In the genomic region with DNA sequence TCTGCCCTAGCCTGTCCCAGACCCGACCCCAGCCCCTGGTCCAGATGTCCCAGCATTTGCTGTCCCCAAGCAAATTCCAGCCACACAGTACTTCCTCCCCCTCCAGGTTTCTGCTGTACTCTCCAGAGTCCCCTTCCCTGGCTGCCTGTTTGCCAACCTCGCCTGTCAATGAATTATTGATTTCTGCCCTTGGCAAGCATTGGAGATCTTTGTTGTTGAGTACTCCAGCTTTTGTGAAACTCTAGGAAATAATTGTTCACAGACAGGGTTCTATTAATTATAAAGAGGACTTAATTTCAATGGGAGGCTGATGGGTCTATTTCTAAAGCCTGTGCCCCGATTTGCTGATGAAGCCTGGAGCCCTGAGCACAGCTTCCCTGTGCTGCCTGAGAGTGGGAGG, we compare ENCODE assay signal across 21 mouse cellular contexts. TPM values are rescaled to one million over a fixed set of nuclear protein-coding genes. Genes with fewer than 3 reads are reported as not detected.
DNase-seq lines count a peak whose midpoint lies in the region; ATAC-seq lines count a peak whose summit lies in the region.
"Had no signal": no experiment of that assay in that cellular context is flagged by ENCODE, and none has a peak within 500 bp of the region (broad histone marks: within the 10 kb centered on the region; RNA-seq: fewer than 3 reads in every experiment).

No protein-coding gene starts in this region.

- peaks cover 12% of the 10 kb centered on the region; the same call in 1 of the 2 replicates for H3K36me3 ChIP-seq in hindbrain, embryonic 12.5 days
- H3K36me3 ChIP-seq in hindbrain, embryonic 14.5 days (replicated peaks; ENCODE audit: control insufficient read depth, insufficient read depth) = no peaks in the 10 kb centered on the region
- peaks cover 4% of the 10 kb centered on the region; the same call in 1 of the 2 replicates for H3K36me3 ChIP-seq in midbrain, embryonic 11.5 days (ENCODE audit: control insufficient read depth, insufficient read depth, low read length)
- H3K36me3 ChIP-seq in midbrain, embryonic 15.5 days (replicated peaks) = no peaks in the 10 kb centered on the region
- peaks cover 28% of the 10 kb centered on the region for H3K36me3 ChIP-seq in forebrain, embryonic 12.5 days (replicated peaks)
- H3K36me3 ChIP-seq in forebrain, embryonic 15.5 days = peaks cover 18% of the 10 kb centered on the region
- H3K36me3 ChIP-seq in heart, embryonic 11.5 days (ENCODE audit: control insufficient read depth, insufficient read depth, low read length) = no peaks in the 10 kb centered on the region
- H3K36me3 ChIP-seq: G1E had no signal

- 0 out of 2 replicates have a peak overlapping the region, but pooled peaks have one; percentile 30 for H3K27ac ChIP-seq in hindbrain, embryonic 12.5 days
- no peak overlapping the region for H3K27ac ChIP-seq in hindbrain, embryonic 14.5 days
- H3K27ac ChIP-seq in midbrain, embryonic 11.5 days (ENCODE audit: low read depth, low read length) = no peak overlapping the region
- H3K27ac ChIP-seq in midbrain, embryonic 15.5 days = no peak overlapping the region
- peak overlapping the region; percentile 50; the same call in 1 of the 2 replicates for H3K27ac ChIP-seq in forebrain, embryonic 12.5 days
- H3K27ac ChIP-seq in forebrain, embryonic 15.5 days (replicated peaks) = peak overlapping the region; percentile 54
- no peak overlapping the region for H3K27ac ChIP-seq in heart, embryonic 11.5 days (ENCODE audit: low read depth, low read length)
- H3K27ac ChIP-seq: kidney, embryonic 15.5 days; limb, embryonic 12.5 days; liver, embryonic 14.5 days had no signal

- H3K9me3 ChIP-seq in hindbrain, embryonic 12.5 days (replicated peaks) = no peaks in the 10 kb centered on the region
- no peaks in the 10 kb centered on the region for H3K9me3 ChIP-seq in hindbrain, embryonic 14.5 days (ENCODE audit: control insufficient read depth, low read length)
- H3K9me3 ChIP-seq in midbrain, embryonic 11.5 days (ENCODE audit: control insufficient read depth, low read length) = no peaks in the 10 kb centered on the region
- H3K9me3 ChIP-seq in midbrain, embryonic 15.5 days = no peaks in the 10 kb centered on the region
- no peaks in the 10 kb centered on the region for H3K9me3 ChIP-seq in forebrain, embryonic 12.5 days
- no peaks in the 10 kb centered on the region for H3K9me3 ChIP-seq in forebrain, embryonic 15.5 days
- no peaks in the 10 kb centered on the region for H3K9me3 ChIP-seq in heart, embryonic 11.5 days (replicated peaks; ENCODE audit: control insufficient read depth, low read length)
- H3K9me3 ChIP-seq: G1E; kidney, embryonic 15.5 days; limb, embryonic 12.5 days had no signal

- no peak overlapping the region for H3K4me2 ChIP-seq in hindbrain, embryonic 12.5 days (replicated peaks)
- no peak overlapping the region for H3K4me2 ChIP-seq in hindbrain, embryonic 14.5 days (replicated peaks)
- H3K4me2 ChIP-seq in midbrain, embryonic 11.5 days = no peak overlapping the region
- no peak overlapping the region for H3K4me2 ChIP-seq in midbrain, embryonic 15.5 days
- H3K4me2 ChIP-seq in forebrain, embryonic 12.5 days = no peak overlapping the region
- H3K4me2 ChIP-seq in forebrain, embryonic 15.5 days (replicated peaks) = no peak overlapping the region
- H3K4me2 ChIP-seq in heart, embryonic 11.5 days = no peak overlapping the region
- H3K4me2 ChIP-seq: kidney, embryonic 15.5 days; limb, embryonic 12.5 days had no signal

- no peak overlapping the region for H3K4me3 ChIP-seq in hindbrain, embryonic 12.5 days
- no peak overlapping the region for H3K4me3 ChIP-seq in hindbrain, embryonic 14.5 days (replicated peaks; ENCODE audit: low read length)
- no peak overlapping the region for H3K4me3 ChIP-seq in midbrain, embryonic 11.5 days (ENCODE audit: low read depth, low read length)
- H3K4me3 ChIP-seq in midbrain, embryonic 15.5 days = no peak overlapping the region
- no peak overlapping the region for H3K4me3 ChIP-seq in forebrain, embryonic 12.5 days (replicated peaks)
- H3K4me3 ChIP-seq in forebrain, embryonic 15.5 days = no peak overlapping the region
- no peak overlapping the region for H3K4me3 ChIP-seq in heart, embryonic 11.5 days (ENCODE audit: low read depth, low read length)
- H3K4me3 ChIP-seq: kidney, embryonic 15.5 days; limb, embryonic 12.5 days had no signal

- peaks cover 42% of the 10 kb centered on the region for H3K4me1 ChIP-seq in hindbrain, embryonic 12.5 days
- peaks cover 8% of the 10 kb centered on the region for H3K4me1 ChIP-seq in hindbrain, embryonic 14.5 days (replicated peaks; ENCODE audit: control insufficient read depth, insufficient read depth, low read length)
- H3K4me1 ChIP-seq in midbrain, embryonic 11.5 days (ENCODE audit: control insufficient read depth, insufficient read depth, low read length) = peaks cover 14% of the 10 kb centered on the region
- H3K4me1 ChIP-seq in midbrain, embryonic 15.5 days = peaks cover 19% of the 10 kb centered on the region
- H3K4me1 ChIP-seq in forebrain, embryonic 12.5 days = peaks cover 52% of the 10 kb centered on the region
- H3K4me1 ChIP-seq in forebrain, embryonic 15.5 days = peaks cover 49% of the 10 kb centered on the region
- 0 out of 2 replicates have a peak, but pooled peaks cover 3% of the 10 kb centered on the region for H3K4me1 ChIP-seq in heart, embryonic 11.5 days (ENCODE audit: control insufficient read depth, insufficient read depth, low read length)

- H3K27me3 ChIP-seq in hindbrain, embryonic 12.5 days = no peaks in the 10 kb centered on the region; the same call in 1 of the 2 replicates
- H3K27me3 ChIP-seq in hindbrain, embryonic 14.5 days (ENCODE audit: control insufficient read depth, insufficient read depth, low read length) = no peaks in the 10 kb centered on the region
- no peaks in the 10 kb centered on the region for H3K27me3 ChIP-seq in midbrain, embryonic 11.5 days (ENCODE audit: control insufficient read depth, insufficient read depth, low read length)
- H3K27me3 ChIP-seq in midbrain, embryonic 15.5 days (replicated peaks) = no peaks in the 10 kb centered on the region
- H3K27me3 ChIP-seq in forebrain, embryonic 12.5 days = no peaks in the 10 kb centered on the region
- no peaks in the 10 kb centered on the region for H3K27me3 ChIP-seq in forebrain, embryonic 15.5 days
- H3K27me3 ChIP-seq in heart, embryonic 11.5 days (ENCODE audit: control insufficient read depth, insufficient read depth, low read length) = no peaks in the 10 kb centered on the region
- H3K27me3 ChIP-seq: CH12.LX; kidney, embryonic 15.5 days; limb, embryonic 12.5 days had no signal

- peak; percentile 26; the same call in 1 of the 2 replicates for ATAC-seq in hindbrain, embryonic 12.5 days (ENCODE audit: low FRiP score)
- no peak for ATAC-seq in hindbrain, embryonic 14.5 days (ENCODE audit: low FRiP score)
- 0 out of 2 replicates have a peak, but pooled peaks have one; percentile 34 for ATAC-seq in midbrain, embryonic 11.5 days (ENCODE audit: low FRiP score)
- ATAC-seq in midbrain, embryonic 15.5 days (replicated peaks) = no peak; the same call in 1 of the 2 replicates
- no peak for ATAC-seq in forebrain, embryonic 12.5 days (ENCODE audit: low FRiP score)
- no peak; the same call in 1 of the 2 replicates for ATAC-seq in forebrain, embryonic 15.5 days (replicated peaks)
- no peak for ATAC-seq in megakaryocyte, adult 5-6 weeks (ENCODE audit: poor library complexity, severe bottlenecking)
- no peak for ATAC-seq in heart, embryonic 11.5 days (replicated peaks; ENCODE audit: insufficient number of reproducible peaks, low FRiP score, low TSS enrichment)

- 41% methylated on average over 3 of the region's 3 CpGs for WGBS in hindbrain, embryonic 12.5 days
- WGBS in hindbrain, embryonic 14.5 days = 39% methylated on average over 3 of the region's 3 CpGs
- WGBS in midbrain, embryonic 11.5 days = 63% methylated on average over 3 of the region's 3 CpGs
- 37% methylated on average over 3 of the region's 3 CpGs for WGBS in midbrain, embryonic 15.5 days
- 53% methylated on average over 3 of the region's 3 CpGs for WGBS in forebrain, embryonic 12.5 days
- WGBS in forebrain, embryonic 15.5 days = 32% methylated on average over 3 of the region's 3 CpGs
- WGBS in heart, embryonic 11.5 days (ENCODE audit: insufficient replicate concordance) = 61% methylated on average over 3 of the region's 3 CpGs

- DNase-seq in hindbrain, embryonic 14.5 days (ENCODE audit: low spot score) = no peak
- no peak for DNase-seq in midbrain, embryonic 11.5 days (ENCODE audit: low spot score, missing footprints)
- DNase-seq: adrenal gland, adult 8-10 months; B cell, adult 2 months; cerebellum, adult 9-10 months; kidney, postnatal 36 days; lung, postnatal 4 days; right cerebral cortex, adult 18-20 months; right cerebral cortex, postnatal 4 days; thymus, postnatal 14 days had no signal

- H3K9ac ChIP-seq in hindbrain, embryonic 12.5 days = no peak overlapping the region
- H3K9ac ChIP-seq in hindbrain, embryonic 14.5 days = no peak overlapping the region
- H3K9ac ChIP-seq in midbrain, embryonic 11.5 days (ENCODE audit: low read length) = no peak overlapping the region
- H3K9ac ChIP-seq in midbrain, embryonic 15.5 days = no peak overlapping the region
- H3K9ac ChIP-seq in forebrain, embryonic 12.5 days = no peak overlapping the region
- no peak overlapping the region for H3K9ac ChIP-seq in forebrain, embryonic 15.5 days (replicated peaks)
- H3K9ac ChIP-seq in heart, embryonic 11.5 days (ENCODE audit: low read depth, low read length) = no peak overlapping the region
- H3K9ac ChIP-seq: kidney, embryonic 15.5 days; limb, embryonic 12.5 days; liver, embryonic 14.5 days had no signal

RNA-seq across cellular contexts. Expression of gene Nars2, which starts 46.9 kb away (rescaled TPM):
- polyA plus RNA-seq in hindbrain, embryonic 12.5 days (2016; fragmentation: Nextera tagmentation; extraction: Ambion mirVana) = 19.7 and 21.3 TPM in 2 replicates
- 19.1 and 19.4 TPM in 2 replicates for polyA plus RNA-seq in hindbrain, embryonic 14.5 days (2014; fragmentation: Nextera tagmentation; extraction: Ambion mirVana)
- 20.6 and 24.5 TPM in 2 replicates for polyA plus RNA-seq in midbrain, embryonic 11.5 days (2014; fragmentation: Nextera tagmentation; extraction: Ambion mirVana)
- polyA plus RNA-seq in midbrain, embryonic 15.5 days (2015; fragmentation: Nextera tagmentation; extraction: Ambion mirVana) = 15.2 and 17.5 TPM in 2 replicates
- 19.9 and 23.8 TPM in 2 replicates for polyA plus RNA-seq in forebrain, embryonic 12.5 days (2016; fragmentation: Nextera tagmentation; extraction: Ambion mirVana)
- 23.5 and 24.1 TPM in 2 replicates for polyA plus RNA-seq in forebrain, embryonic 15.5 days (2015; fragmentation: Nextera tagmentation; extraction: Ambion mirVana)
- total RNA-seq in megakaryocyte, adult 5-6 weeks (2015) = 2.6 and 3.1 TPM in 2 replicates
- total RNA-seq in megakaryocyte, adult 5-6 weeks (2017) = 3.3 and 4.0 TPM in 2 replicates
- 16.0 and 21.2 TPM in 2 replicates for polyA plus RNA-seq in heart, embryonic 11.5 days (2014; fragmentation: Nextera tagmentation; extraction: Ambion mirVana)

Comparison
In these comparisons a context has a peak if more than half of its experiments do, and no peak if none do; other contexts are left out.
1. ATAC-seq: peak in hindbrain, embryonic 12.5 days (single experiment) and midbrain, embryonic 11.5 days (single experiment); none in hindbrain, embryonic 14.5 days (single experiment), midbrain, embryonic 15.5 days (single experiment), forebrain, embryonic 12.5 days (single experiment), forebrain, embryonic 15.5 days (single experiment), megakaryocyte, adult 5-6 weeks (single experiment) and heart, embryonic 11.5 days (single experiment).
2. H3K27ac ChIP-seq: peak in hindbrain, embryonic 12.5 days (single experiment), forebrain, embryonic 12.5 days (single experiment) and forebrain, embryonic 15.5 days (single experiment); none in hindbrain, embryonic 14.5 days (single experiment), midbrain, embryonic 11.5 days (single experiment), midbrain, embryonic 15.5 days (single experiment) and heart, embryonic 11.5 days (single experiment).